Mouse (Mus musculus): ENCODE results near the gene Scd3. TPM values are rescaled to one million over a fixed set of nuclear protein-coding genes. Genes with fewer than 3 reads are reported as not detected.

Gene Scd3
- polyA plus RNA-seq, 1 experiment = 0.13 TPM

GRCm38 (mm10) chr19:44230212-44230611, 27.1 kb downstream of the Scd3 start:
- no peaks in the 10 kb centered on the region for H3K36me3 ChIP-seq (ENCODE audit: control insufficient read depth, insufficient read depth, low read length)
- no peak for DNase-seq
- 85% methylated on average over 3 of the region's 3 CpGs for WGBS
- TF ChIP-seq CTCF (conservative IDR thresholded peaks at IDR 0.05; ENCODE audit: insufficient read depth, insufficient read length, low read depth, low read length) (no peak), POLR2A (IDR thresholded peaks at IDR 0.05; ENCODE audit: low read depth, low read length) (no peak)
- no peaks in the 10 kb centered on the region for H3K4me1 ChIP-seq (ENCODE audit: control insufficient read depth, insufficient read depth, low read length)
- H3K27ac ChIP-seq (ENCODE audit: insufficient read depth, low read depth, low read length) = no peak overlapping the region
- H3K27me3 ChIP-seq (replicated peaks; ENCODE audit: control insufficient read depth, insufficient read depth, low read length) = no peaks in the 10 kb centered on the region
- no peak overlapping the region for H3K4me3 ChIP-seq (ENCODE audit: insufficient read depth, low read depth, low read length)

GRCm38 (mm10) chr19:44231608-44232151, 28.6 kb downstream of the Scd3 start:
- Histone ChIP-seq H3K27ac (ENCODE audit: insufficient read depth, low read depth, low read length) (no peak overlapping the region), H3K27me3 (replicated peaks; ENCODE audit: control insufficient read depth, insufficient read depth, low read length) (no peaks in the 10 kb centered on the region), H3K36me3 (ENCODE audit: control insufficient read depth, insufficient read depth, low read length) (no peaks in the 10 kb centered on the region), H3K4me3 (ENCODE audit: insufficient read depth, low read depth, low read length) (no peak overlapping the region), H3K4me1 (ENCODE audit: control insufficient read depth, insufficient read depth, low read length) (no peaks in the 10 kb centered on the region)
- TF ChIP-seq POLR2A (IDR thresholded peaks at IDR 0.05; ENCODE audit: low read depth, low read length) = no peak
- no peak for TF ChIP-seq CTCF (conservative IDR thresholded peaks at IDR 0.05; ENCODE audit: insufficient read depth, insufficient read length, low read depth, low read length)
- 93% methylated on average over 4 of the region's 4 CpGs for WGBS
- no peak for DNase-seq

DNA sequence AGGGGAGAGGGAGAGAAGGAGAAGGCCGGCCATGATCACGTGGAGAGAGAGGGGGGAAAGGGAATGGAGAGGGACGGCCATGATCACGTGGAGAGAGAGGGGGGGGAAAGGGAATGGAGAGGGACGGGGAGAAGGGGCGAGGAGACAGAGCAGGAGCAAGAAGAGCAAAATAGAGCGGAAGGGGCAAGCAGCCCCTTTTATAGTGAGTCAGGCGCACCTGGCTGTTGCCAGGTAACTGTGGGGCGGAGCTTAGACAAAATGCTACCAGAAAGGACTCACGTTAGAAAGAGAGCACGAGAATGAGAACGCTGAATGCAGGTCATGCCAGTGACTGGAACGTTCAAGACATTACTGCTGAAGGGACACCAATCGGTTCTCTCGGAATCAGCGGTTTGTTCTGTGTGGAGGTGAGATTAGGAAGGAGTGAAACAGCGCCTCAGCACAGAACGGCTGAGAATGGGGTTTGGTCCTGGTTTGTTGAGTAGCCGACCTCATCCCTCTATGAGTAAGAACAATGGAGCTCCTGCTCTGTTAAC, 34.5 kb downstream of the Scd3 start:
- no peak for DNase-seq
- peak overlapping the region; percentile 25; the same call in 1 of the 2 replicates for H3K4me3 ChIP-seq (ENCODE audit: insufficient read depth, low read depth, low read length)
- H3K4me1 ChIP-seq (ENCODE audit: control insufficient read depth, insufficient read depth, low read length) = no peaks in the 10 kb centered on the region; the same call in 1 of the 2 replicates
- no peaks in the 10 kb centered on the region for H3K27me3 ChIP-seq (replicated peaks; ENCODE audit: control insufficient read depth, insufficient read depth, low read length)
- no peak for TF ChIP-seq POLR2A (IDR thresholded peaks at IDR 0.05; ENCODE audit: low read depth, low read length)
- no peak for TF ChIP-seq CTCF (conservative IDR thresholded peaks at IDR 0.05; ENCODE audit: insufficient read depth, insufficient read length, low read depth, low read length)
- 21% methylated on average over 19 of the region's 19 CpGs for WGBS
- H3K27ac ChIP-seq (ENCODE audit: insufficient read depth, low read depth, low read length) = no peak overlapping the region
- no peaks in the 10 kb centered on the region for H3K36me3 ChIP-seq (ENCODE audit: control insufficient read depth, insufficient read depth, low read length)

DNA sequence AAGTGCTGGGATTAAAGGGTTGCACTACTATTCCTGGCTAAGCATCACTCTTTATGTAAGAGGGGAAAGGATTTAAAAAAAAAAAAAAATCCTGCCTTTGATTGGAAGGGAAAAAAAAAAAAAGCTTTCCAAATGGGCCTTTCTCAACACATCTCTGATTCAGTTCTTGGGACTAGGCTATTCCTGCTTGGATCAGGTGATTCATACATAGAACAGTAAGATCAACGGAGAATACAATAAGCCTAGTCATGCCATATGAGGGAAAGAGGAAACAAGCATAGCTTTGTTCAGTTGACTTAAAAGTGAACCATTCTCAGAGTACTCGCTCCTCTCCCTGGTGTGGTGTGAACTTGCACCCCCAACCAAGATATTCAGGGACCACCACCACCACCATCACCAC, 35.8 kb downstream of the Scd3 start:
- TF ChIP-seq POLR2A (IDR thresholded peaks at IDR 0.05; ENCODE audit: low read depth, low read length) (no peak), CTCF (conservative IDR thresholded peaks at IDR 0.05; ENCODE audit: insufficient read depth, insufficient read length, low read depth, low read length) (no peak)
- no peak for DNase-seq

DNA sequence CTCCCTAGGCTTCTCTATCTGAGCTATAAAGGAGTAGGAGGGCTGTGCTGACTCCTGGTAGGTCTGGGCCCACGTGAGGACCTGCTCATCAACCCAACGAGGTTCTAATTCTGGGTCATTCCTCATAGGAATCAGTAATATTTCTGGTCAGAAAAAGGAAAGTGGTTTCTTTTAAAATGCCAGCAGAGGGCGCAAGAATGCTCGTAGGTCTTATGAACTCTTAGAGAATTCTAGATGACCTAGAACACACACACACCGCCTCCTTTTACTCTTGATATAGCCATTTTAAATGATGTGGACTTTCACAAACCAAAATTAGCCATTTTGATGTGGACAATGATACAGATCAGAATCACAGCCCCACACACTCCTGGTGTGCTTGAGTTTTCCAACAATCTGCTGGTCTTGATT, 42.7 kb downstream of the Scd3 start:
- no peaks in the 10 kb centered on the region for H3K27me3 ChIP-seq (replicated peaks; ENCODE audit: control insufficient read depth, insufficient read depth, low read length)
- peaks cover 8% of the 10 kb centered on the region; the same call in 1 of the 2 replicates for H3K4me1 ChIP-seq (ENCODE audit: control insufficient read depth, insufficient read depth, low read length)
- no peak overlapping the region for H3K27ac ChIP-seq (ENCODE audit: insufficient read depth, low read depth, low read length)
- DNase-seq = peak; percentile 51
- H3K4me3 ChIP-seq (ENCODE audit: insufficient read depth, low read depth, low read length) = no peak overlapping the region
- WGBS = 1% methylated on average over 5 of the region's 5 CpGs
- no peaks in the 10 kb centered on the region for H3K36me3 ChIP-seq (ENCODE audit: control insufficient read depth, insufficient read depth, low read length)
- TF ChIP-seq CTCF (conservative IDR thresholded peaks at IDR 0.05; ENCODE audit: insufficient read depth, insufficient read length, low read depth, low read length) (0 out of 2 replicates have a peak, but pooled peaks have one; percentile 4), POLR2A (IDR thresholded peaks at IDR 0.05; ENCODE audit: low read depth, low read length) (no peak)

More for the DNA sequence above, 35.8 kb downstream of the Scd3 start:
- no peaks in the 10 kb centered on the region; the same call in 1 of the 2 replicates for H3K4me1 ChIP-seq (ENCODE audit: control insufficient read depth, insufficient read depth, low read length)
- no peak overlapping the region for H3K27ac ChIP-seq (ENCODE audit: insufficient read depth, low read depth, low read length)
- H3K4me3 ChIP-seq (ENCODE audit: insufficient read depth, low read depth, low read length) = no peak overlapping the region
- no peaks in the 10 kb centered on the region for H3K36me3 ChIP-seq (ENCODE audit: control insufficient read depth, insufficient read depth, low read length)
- 82% methylated on average over 2 of the region's 2 CpGs for WGBS
- H3K27me3 ChIP-seq (replicated peaks; ENCODE audit: control insufficient read depth, insufficient read depth, low read length) = no peaks in the 10 kb centered on the region

DNA sequence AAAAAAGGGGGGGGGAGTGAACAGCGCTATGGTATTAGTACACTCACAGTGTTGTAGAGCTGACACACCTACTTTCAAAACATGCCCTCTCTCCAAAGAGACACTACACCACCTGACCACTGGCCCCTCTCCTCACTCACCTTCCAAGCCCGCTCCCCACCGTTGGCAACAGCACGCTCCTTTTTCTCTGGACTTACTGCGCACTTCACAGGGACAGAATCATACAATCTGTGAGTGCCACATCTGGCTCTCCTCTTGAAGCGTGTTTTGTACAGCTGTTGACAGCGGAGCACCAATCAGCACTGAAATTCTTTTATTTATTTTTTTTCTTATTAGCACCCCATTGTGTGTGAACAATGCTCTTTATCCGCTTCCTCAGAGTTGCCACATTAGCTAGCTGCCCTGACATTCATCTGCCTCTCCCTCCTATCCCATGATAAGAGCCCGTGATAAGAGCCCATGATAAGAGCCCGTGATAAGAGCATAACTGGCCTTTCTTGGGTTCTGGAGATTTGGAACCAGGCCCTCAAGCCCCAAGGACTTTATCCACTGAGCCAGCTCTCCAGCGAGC, 43.4 kb downstream of the Scd3 start:
- Histone ChIP-seq H3K4me1 (ENCODE audit: control insufficient read depth, insufficient read depth, low read length) (peaks cover 8% of the 10 kb centered on the region; the same call in 1 of the 2 replicates), H3K36me3 (ENCODE audit: control insufficient read depth, insufficient read depth, low read length) (no peaks in the 10 kb centered on the region), H3K4me3 (ENCODE audit: insufficient read depth, low read depth, low read length) (no peak overlapping the region), H3K27me3 (replicated peaks; ENCODE audit: control insufficient read depth, insufficient read depth, low read length) (no peaks in the 10 kb centered on the region), H3K27ac (ENCODE audit: insufficient read depth, low read depth, low read length) (no peak overlapping the region)
- TF ChIP-seq CTCF (conservative IDR thresholded peaks at IDR 0.05; ENCODE audit: insufficient read depth, insufficient read length, low read depth, low read length) (no peak), POLR2A (IDR thresholded peaks at IDR 0.05; ENCODE audit: low read depth, low read length) (no peak)
- WGBS = 70% methylated on average over 11 of the region's 11 CpGs
- no peak for DNase-seq

All from kidney, adult 2 months (tissue).